Mouse (Mus musculus): Measurements from ENCODE around the gene Calhm3.

- TF ChIP-seq CTCF (IDR thresholded peaks at IDR 0.05; ENCODE audit: borderline replicate concordance, insufficient read depth, low read length) (no peak), POLR2A (IDR thresholded peaks at IDR 0.05; ENCODE audit: low read depth, low read length) (no peak)
These were observed 36.5 kb downstream of the Calhm3 start for GRCm38 (mm10) chr19:47121054-47121453.

Data from embryonic fibroblast, embryonic 13.5 days (primary cell).